Mouse (Mus musculus) cerebellum, adult 2 months (tissue): Measurements from ENCODE around the gene Lmf1.

Experiments used
- CTCF ChIP-seq: fragments of 200-500 bp; IDR thresholded peaks from 2 replicates; pipeline ENCODE4 v1.5.1; 2011; ENCODE audit warnings: low read depth, mild to moderate bottlenecking, control low read depth, low read length, moderate library complexity, borderline replicate concordance; ENCODE audit not compliant: insufficient read depth
- POLR2A ChIP-seq: fragments of 200-500 bp; IDR thresholded peaks from 2 replicates; pipeline ENCODE4 v1.6.1; 2011; ENCODE audit warnings: low read length, control low read depth, borderline replicate concordance; ENCODE audit not compliant: insufficient read depth

DNA sequence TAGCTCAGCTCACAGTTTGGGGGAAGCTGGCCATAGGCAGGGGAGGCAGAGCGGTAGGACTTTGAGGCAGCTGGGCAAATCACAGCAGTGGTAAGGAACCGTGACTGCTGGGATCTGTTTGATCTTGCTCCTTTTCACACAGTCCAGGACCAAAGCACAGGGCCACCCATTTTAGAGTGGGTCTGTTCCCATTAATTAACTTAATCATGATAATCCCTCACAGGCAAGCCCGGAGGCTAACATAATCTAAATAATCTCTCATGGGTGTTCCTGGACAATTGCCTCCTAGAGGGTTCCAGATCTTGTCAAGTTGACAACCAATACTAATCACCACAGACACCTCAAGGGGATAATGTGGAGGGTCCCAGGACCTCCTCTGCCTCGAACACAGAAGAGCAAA is 19.3 kb upstream of the Lmf1 start:
- TF ChIP-seq CTCF, result no peak
- TF ChIP-seq POLR2A, result no peak
